Mouse (Mus musculus) forebrain, embryonic 16.5 days (tissue): Measurements from ENCODE around the gene Mdga2. TPM values are rescaled to one million over a fixed set of nuclear protein-coding genes. Genes with fewer than 3 reads are reported as not detected.

ENCODE experiments used
- ATAC-seq: fragments of 200-750 bp; cut with Nextera tagmentation; 2 replicates; pipeline ENCODE4 v1.8.0; 2017; ENCODE audit warnings: mild to moderate bottlenecking, moderate library complexity
- H3K27ac ChIP-seq: fragments of 300-500 bp; sonication (generic); 2 replicates; pipeline ENCODE4 v1.5.1; 2014; ENCODE audit warnings: low read length, control low read depth
- H3K27me3 ChIP-seq: fragments of 300-500 bp; sonication (generic); replicated peaks from 2 replicates; pipeline ENCODE4 v1.6.1; 2014; ENCODE audit warnings: low read length; ENCODE audit not compliant: control insufficient read depth, insufficient read depth
- H3K36me3 ChIP-seq: fragments of 300-500 bp; sonication (generic); 2 replicates; pipeline ENCODE4 v1.6.1; 2014; ENCODE audit not compliant: control insufficient read depth, insufficient read depth
- H3K4me1 ChIP-seq: fragments of 300-500 bp; sonication (generic); replicated peaks from 2 replicates; pipeline ENCODE4 v1.6.1; 2014; ENCODE audit warnings: low read length; ENCODE audit not compliant: control insufficient read depth, insufficient read depth
- H3K4me2 ChIP-seq: fragments of 300-500 bp; sonication (generic); 2 replicates; pipeline ENCODE4 v1.6.1; 2014; ENCODE audit warnings: mild to moderate bottlenecking, low read length, control low read depth
- H3K4me3 ChIP-seq: fragments of 300-500 bp; sonication (generic); replicated peaks from 2 replicates; pipeline ENCODE4 v1.5.1; 2014; ENCODE audit warnings: mild to moderate bottlenecking, low read length, control low read depth
- H3K9ac ChIP-seq: fragments of 300-500 bp; sonication (generic); replicated peaks from 2 replicates; pipeline ENCODE4 v1.6.1; 2014; ENCODE audit warnings: low read depth, low read length, control low read depth
- H3K9me3 ChIP-seq: fragments of 300-500 bp; sonication (generic); 2 replicates; pipeline ENCODE4 v1.6.1; 2016; ENCODE audit warnings: low read length; ENCODE audit not compliant: control insufficient read depth
- WGBS: fragments of 180-500 bp; shearing (Covaris S2); extraction: QIAGEN DNeasy Blood & Tissue Kit; methylation state at CpG from one replicate; pipeline ENCODE4 v1.1.7; 2014; 5-methylcytosine and 5-hydroxymethylcytosine counted together
- polyA plus RNA-seq: library from polyadenylated mRNA; unstranded; fragments of >200 nt; fragmentation: Nextera tagmentation; extraction: Ambion mirVana; gene quantifications from 2 replicates; pipeline ENCODE4 v1.2.1, GENCODE M21; 2015

Mdga2 gene
- polyA plus RNA-seq, 1 experiment from 2014 or later: 35.3 TPM

DNA sequence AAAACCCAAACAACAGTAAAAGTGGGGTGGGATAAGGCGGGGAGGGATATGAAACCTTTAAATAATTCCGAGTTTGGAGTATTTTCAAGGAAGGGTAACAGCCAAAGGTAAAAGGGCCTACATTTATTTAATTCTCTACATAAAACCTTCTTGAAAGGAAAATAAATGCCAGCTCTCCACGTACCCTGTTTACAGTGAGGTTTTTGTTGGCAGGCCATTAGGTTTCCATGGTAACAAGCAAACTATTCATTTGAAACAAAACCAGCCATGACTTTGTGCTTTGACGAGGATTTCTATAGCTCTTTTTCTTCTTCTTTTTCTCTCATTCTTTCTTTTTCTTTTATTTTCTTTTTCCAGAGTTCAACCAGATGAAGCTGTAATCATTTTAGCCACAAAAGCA is 751.5 kb downstream of the Mdga2 start:
- H3K27me3 ChIP-seq: no peaks in the 10 kb centered on the region
- H3K27ac ChIP-seq: no peak overlapping the region
- H3K4me2 ChIP-seq: peak overlapping the region; percentile 44
- no peaks in the 10 kb centered on the region for H3K36me3 ChIP-seq
- no peaks in the 10 kb centered on the region for H3K9me3 ChIP-seq
- H3K9ac ChIP-seq: no peak overlapping the region
- peak; percentile 90 for ATAC-seq
- 6% methylated on average over 4 of the region's 4 CpGs for WGBS
- H3K4me3 ChIP-seq: peak overlapping the region; percentile 14; the same call in 1 of the 2 replicates
- H3K4me1 ChIP-seq: peaks cover 9% of the 10 kb centered on the region

DNA sequence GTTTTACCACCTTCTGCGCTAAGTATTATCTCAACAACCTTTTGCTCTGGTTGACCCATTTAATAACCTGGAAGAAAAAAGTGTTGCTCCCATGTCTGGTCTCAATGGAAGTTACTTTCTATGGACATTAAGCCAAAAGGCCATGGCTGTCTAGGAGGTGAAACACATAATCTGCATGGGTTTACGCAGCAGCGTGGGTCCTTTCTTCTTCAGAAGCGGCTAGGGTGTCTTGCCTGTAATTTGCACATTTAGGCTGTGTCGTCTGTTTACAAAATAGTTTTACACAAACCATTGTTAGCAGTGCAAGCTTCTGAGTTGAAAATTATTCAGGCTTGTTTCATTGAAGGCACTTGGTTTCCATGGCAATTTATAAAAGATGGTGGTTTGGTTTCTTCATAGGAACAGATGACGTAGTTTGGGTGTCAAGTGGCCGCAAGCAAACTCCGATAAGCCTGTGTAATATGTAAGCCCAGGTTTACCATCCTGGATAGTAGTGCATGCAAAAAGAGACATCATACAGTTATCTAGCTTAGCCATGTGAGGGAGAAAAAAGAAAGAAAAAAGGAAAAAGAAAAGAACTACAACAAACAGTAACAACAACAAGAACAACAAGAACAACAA is 752.0 kb downstream of the Mdga2 start:
- Histone ChIP-seq H3K4me2 (peak overlapping the region; percentile 44), H3K36me3 (no peaks in the 10 kb centered on the region), H3K9ac (no peak overlapping the region), H3K4me1 (peaks cover 9% of the 10 kb centered on the region), H3K27me3 (no peaks in the 10 kb centered on the region), H3K4me3 (peak overlapping the region; percentile 14; the same call in 1 of the 2 replicates), H3K27ac (peak overlapping the region; percentile 44; the same call in 1 of the 2 replicates), H3K9me3 (no peaks in the 10 kb centered on the region)
- ATAC-seq: peak; percentile 81
- WGBS: 15% methylated on average over 8 of the region's 8 CpGs

- no peak overlapping the region for H3K27ac ChIP-seq
- H3K4me1 ChIP-seq: peaks cover 6% of the 10 kb centered on the region
- H3K9ac ChIP-seq: no peak overlapping the region
- H3K9me3 ChIP-seq: no peaks in the 10 kb centered on the region
- no peaks in the 10 kb centered on the region for H3K36me3 ChIP-seq
- ATAC-seq: no peak
- 86% methylated on average over 3 of the region's 3 CpGs for WGBS
- H3K4me3 ChIP-seq: no peak overlapping the region
- H3K4me2 ChIP-seq: no peak overlapping the region
- H3K27me3 ChIP-seq: no peaks in the 10 kb centered on the region
Observed at GRCm38 (mm10) chr12:66465516-66465915, 756.8 kb downstream of the Mdga2 start.

DNA sequence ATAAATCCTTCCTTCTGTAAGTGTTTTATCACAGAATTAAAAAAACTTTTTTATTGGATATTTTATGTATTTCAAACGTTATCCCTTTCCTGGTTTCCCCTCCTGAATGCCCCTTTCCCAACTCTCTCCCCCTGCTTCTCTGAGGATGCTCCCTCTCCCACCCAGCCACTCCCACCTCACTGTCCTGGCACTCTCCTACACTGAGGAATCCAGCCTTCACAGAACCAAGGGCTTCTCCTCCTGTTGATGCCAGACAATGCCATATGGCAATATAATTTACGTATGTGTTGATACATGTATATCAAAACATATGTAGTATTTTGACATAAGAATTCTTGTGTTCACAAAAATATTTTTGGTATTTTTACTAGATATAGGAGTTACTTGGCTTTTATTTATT is 779.0 kb downstream of the Mdga2 start:
- H3K36me3 ChIP-seq: no peaks in the 10 kb centered on the region
- no peaks in the 10 kb centered on the region for H3K27me3 ChIP-seq
- no peak overlapping the region for H3K4me2 ChIP-seq
- H3K4me3 ChIP-seq: no peak overlapping the region
- 55% methylated on average over 2 of the region's 2 CpGs for WGBS
- no peak overlapping the region for H3K9ac ChIP-seq
- ATAC-seq: no peak
- no peaks in the 10 kb centered on the region for H3K4me1 ChIP-seq
- no peaks in the 10 kb centered on the region for H3K9me3 ChIP-seq
- H3K27ac ChIP-seq: no peak overlapping the region
